Mouse (Mus musculus): Measurements from ENCODE around the gene Zfp661. TPM values are rescaled to one million over a fixed set of nuclear protein-coding genes. Genes with fewer than 3 reads are reported as not detected.

The Zfp661 gene
- polyA plus RNA-seq, 1 experiment: 2.9 TPM

DNA sequence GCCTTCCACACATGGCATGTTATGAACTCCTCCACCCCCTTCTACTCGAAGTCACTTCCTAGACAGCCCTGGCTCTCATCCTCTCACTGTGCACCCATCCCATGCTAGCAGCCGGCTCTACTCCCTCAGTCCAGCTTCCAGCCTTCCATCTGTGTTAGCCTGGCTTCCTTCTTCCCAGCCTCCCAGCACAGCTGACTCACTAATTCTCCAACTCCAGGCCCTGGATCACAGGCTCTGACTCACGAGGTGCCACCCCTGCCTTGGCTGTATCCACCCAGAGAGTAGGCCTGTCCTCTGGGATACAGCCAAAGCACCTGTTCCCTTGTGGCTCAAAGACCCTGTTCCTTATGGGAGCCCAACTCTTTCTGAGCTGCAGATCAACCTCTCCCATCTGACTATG, 49.3 kb downstream of the Zfp661 start:
- no peak for DNase-seq
- Histone ChIP-seq H3K4me3 (replicated peaks; ENCODE audit: extremely low read depth, low read depth, low read length) (no peak overlapping the region), H3K4me1 (ENCODE audit: control insufficient read depth, insufficient read depth, low read length) (no peaks in the 10 kb centered on the region)
- TF ChIP-seq CTCF (IDR thresholded peaks at IDR 0.05; ENCODE audit: insufficient read depth, low read length): no peak
- no peak for TF ChIP-seq POLR2A (IDR thresholded peaks at IDR 0.05; ENCODE audit: borderline replicate concordance, extremely low read depth, low read depth, low read length)
- 45% methylated on average over 3 of the region's 3 CpGs for WGBS

DNA sequence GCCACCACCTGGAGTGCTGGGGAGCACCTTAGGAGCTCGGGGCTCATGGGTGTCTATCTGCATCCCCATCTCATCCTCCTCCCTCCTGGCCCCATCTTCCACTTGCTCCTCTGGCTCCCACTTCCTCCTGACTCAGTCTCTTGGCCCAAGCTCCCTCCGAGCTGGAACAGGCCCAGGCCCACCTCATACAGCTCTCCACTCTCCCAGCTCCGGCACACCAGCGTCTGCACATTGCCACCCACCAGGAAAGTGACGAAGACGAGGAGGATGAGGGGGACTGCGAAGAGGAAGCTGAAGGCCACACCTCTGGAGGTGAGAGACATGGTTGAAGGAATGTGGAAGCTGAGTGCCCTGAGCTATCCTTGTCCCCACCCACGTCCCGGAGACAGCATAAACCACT, 51.5 kb downstream of the Zfp661 start:
- TF ChIP-seq CTCF (IDR thresholded peaks at IDR 0.05; ENCODE audit: insufficient read depth, low read length) (no peak), POLR2A (IDR thresholded peaks at IDR 0.05; ENCODE audit: borderline replicate concordance, extremely low read depth, low read depth, low read length) (no peak)
- WGBS: 63% methylated on average over 9 of the region's 9 CpGs
- no peak for DNase-seq

DNA sequence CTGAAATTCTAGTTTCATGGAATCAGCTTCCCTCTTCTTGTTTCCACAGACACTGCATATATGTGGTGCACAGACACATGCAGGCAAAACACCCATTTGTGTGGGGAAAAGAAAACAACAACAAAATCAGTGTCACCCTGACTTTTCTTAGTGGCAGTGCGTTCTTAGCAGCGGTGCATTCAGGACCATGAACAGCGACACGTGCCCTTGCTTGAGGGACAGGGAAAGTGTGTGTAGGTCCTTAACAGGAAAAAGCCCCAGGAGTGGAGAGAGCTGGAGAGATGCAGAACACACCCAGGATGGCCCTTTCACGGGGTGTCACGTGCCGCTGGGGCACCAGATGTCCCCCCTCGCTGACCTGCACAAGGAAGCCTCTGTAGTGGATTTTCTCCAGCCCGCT, 54.5 kb downstream of the Zfp661 start:
- Histone ChIP-seq H3K4me3 (replicated peaks; ENCODE audit: extremely low read depth, low read depth, low read length) (no peak overlapping the region), H3K4me1 (ENCODE audit: control insufficient read depth, insufficient read depth, low read length) (no peaks in the 10 kb centered on the region)
- DNase-seq: no peak
- 12% methylated on average over 9 of the region's 9 CpGs for WGBS
- TF ChIP-seq POLR2A (IDR thresholded peaks at IDR 0.05; ENCODE audit: borderline replicate concordance, extremely low read depth, low read depth, low read length) (no peak), CTCF (IDR thresholded peaks at IDR 0.05; ENCODE audit: insufficient read depth, low read length) (no peak)

More for the DNA sequence above, 51.5 kb downstream of the Zfp661 start:
- Histone ChIP-seq H3K4me1 (ENCODE audit: control insufficient read depth, insufficient read depth, low read length) (no peaks in the 10 kb centered on the region), H3K4me3 (replicated peaks; ENCODE audit: extremely low read depth, low read depth, low read length) (no peak overlapping the region)

DNA sequence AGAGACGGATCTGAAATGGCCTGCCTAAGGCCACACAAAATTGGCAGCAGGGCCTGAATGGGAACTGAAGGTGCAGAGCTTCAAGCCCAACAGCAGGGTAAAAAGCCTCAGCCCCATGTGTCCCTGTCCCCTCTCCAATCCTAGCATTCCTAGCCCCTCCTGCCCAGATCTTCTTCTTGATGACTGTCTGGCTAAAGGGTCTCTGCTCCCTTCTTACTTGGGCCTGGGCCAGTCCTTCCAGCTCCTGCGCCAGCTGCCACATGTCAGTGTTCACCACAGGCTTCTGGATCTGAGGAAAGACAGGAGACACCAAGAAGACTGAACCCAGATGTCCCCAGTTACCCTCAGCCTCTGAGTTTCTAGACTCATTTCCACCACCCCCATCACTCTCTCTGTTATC, 55.3 kb downstream of the Zfp661 start:
- no peaks in the 10 kb centered on the region for H3K4me1 ChIP-seq (ENCODE audit: control insufficient read depth, insufficient read depth, low read length)
- no peak for TF ChIP-seq POLR2A (IDR thresholded peaks at IDR 0.05; ENCODE audit: borderline replicate concordance, extremely low read depth, low read depth, low read length)
- no peak for TF ChIP-seq CTCF (IDR thresholded peaks at IDR 0.05; ENCODE audit: insufficient read depth, low read length)
- no peak overlapping the region for H3K4me3 ChIP-seq (replicated peaks; ENCODE audit: extremely low read depth, low read depth, low read length)
- WGBS: 81% methylated on average over 2 of the region's 2 CpGs
- DNase-seq: no peak

DNA sequence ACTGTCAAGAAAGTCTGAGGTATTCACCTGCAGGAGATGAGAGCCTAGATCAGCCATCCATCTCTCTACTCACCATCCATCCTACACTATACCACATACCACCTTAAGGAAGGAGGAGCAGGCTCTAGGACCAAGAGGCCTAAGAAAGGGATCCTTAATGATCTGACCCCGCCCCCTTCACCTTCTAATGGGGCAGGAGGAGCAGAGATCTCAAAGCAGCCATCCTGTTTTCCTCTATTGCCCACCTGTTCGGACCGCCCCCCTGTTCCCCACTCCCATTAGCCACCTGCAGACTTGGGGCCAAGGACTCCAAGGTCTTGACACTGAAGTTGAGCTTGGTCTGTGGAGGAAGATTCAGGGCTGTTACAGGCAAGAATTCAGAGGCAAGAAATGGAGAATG, 56.5 kb downstream of the Zfp661 start:
- H3K4me3 ChIP-seq (replicated peaks; ENCODE audit: extremely low read depth, low read depth, low read length): no peak overlapping the region
- 69% methylated on average over 3 of the region's 3 CpGs for WGBS
- no peaks in the 10 kb centered on the region for H3K4me1 ChIP-seq (ENCODE audit: control insufficient read depth, insufficient read depth, low read length)
- no peak for DNase-seq
- TF ChIP-seq CTCF (IDR thresholded peaks at IDR 0.05; ENCODE audit: insufficient read depth, low read length): no peak
- no peak for TF ChIP-seq POLR2A (IDR thresholded peaks at IDR 0.05; ENCODE audit: borderline replicate concordance, extremely low read depth, low read depth, low read length)

DNA sequence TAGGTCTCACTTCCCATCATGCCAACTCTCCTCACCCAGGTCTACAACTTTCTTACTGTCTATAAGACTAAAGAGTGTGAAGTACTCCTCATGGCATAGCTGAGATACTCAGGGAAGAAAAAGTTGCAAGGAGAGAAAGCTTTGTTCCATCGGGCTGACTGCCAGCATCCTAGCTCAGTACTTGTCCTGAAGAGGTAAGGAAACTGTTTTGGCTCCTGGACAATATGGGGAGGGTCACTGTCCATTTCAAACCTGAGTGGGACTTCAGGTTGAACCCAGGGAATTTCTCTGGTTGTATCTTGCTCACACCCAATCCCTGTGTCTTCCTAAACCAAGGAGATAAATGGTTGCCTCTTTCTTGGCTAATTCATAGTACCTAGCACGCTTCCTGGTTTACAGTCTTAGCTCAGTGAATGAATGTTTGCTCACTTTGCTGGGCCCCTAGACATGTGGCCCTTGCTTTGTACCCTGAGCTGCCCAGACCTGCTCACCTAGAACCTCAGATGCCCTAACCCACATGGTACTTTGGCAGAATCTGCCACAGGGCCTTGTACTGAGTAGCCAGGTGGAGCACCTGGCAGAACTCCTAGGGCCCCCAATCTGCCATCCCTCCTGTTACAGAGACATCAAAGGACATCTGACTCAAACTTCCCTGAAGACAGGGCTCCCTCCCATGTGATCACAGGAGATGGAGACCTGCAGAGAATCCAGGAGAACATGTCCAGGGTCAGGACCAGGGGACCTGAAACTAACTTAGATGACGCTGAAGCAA, 61.7 kb downstream of the Zfp661 start:
- 70% methylated on average over 3 of the region's 3 CpGs for WGBS
- DNase-seq: no peak
- no peak overlapping the region for H3K4me3 ChIP-seq (replicated peaks; ENCODE audit: extremely low read depth, low read depth, low read length)
- H3K4me1 ChIP-seq (ENCODE audit: control insufficient read depth, insufficient read depth, low read length): no peaks in the 10 kb centered on the region
- TF ChIP-seq CTCF (IDR thresholded peaks at IDR 0.05; ENCODE audit: insufficient read depth, low read length) (no peak), POLR2A (IDR thresholded peaks at IDR 0.05; ENCODE audit: borderline replicate concordance, extremely low read depth, low read depth, low read length) (no peak)

Other genes with a start within 250 kb of the Zfp661 start
- gene Astl, start 248.5 kb downstream of the Zfp661 start, polyA plus RNA-seq (2012; rRNA removed): not detected in 2 replicates
- gene Adra2b, start 223.9 kb downstream of the Zfp661 start, polyA plus RNA-seq (2012; rRNA removed): 0.48 and 0.51 TPM in 2 replicates
- gene Gpat2, start 161.9 kb downstream of the Zfp661 start, polyA plus RNA-seq (2012; rRNA removed): 0.15 and 0.29 TPM in 2 replicates
- 11.1 and 14.0 TPM in 2 replicates for gene Fahd2a, start 142.5 kb downstream of the Zfp661 start, polyA plus RNA-seq (2012; rRNA removed)
- 1.5 and 3.1 TPM in 2 replicates for gene Kcnip3, start 65.0 kb downstream of the Zfp661 start, polyA plus RNA-seq (2012; rRNA removed)
- 1.0 and 9.6 TPM in 2 replicates for gene Prom2, start 45.6 kb downstream of the Zfp661 start, polyA plus RNA-seq (2012; rRNA removed)
- gene Mrps5, start 128 bp upstream of the Zfp661 start, polyA plus RNA-seq (2012; rRNA removed): 32.0 and 37.8 TPM in 2 replicates
- gene Mal, start 69.6 kb upstream of the Zfp661 start, polyA plus RNA-seq (2012; rRNA removed): 8.7 and 10.9 TPM in 2 replicates
- gene Mall, start 142.8 kb upstream of the Zfp661 start, polyA plus RNA-seq (2012; rRNA removed): 11.4 and 28.6 TPM in 2 replicates
- 9.2 and 14.5 TPM in 2 replicates for gene Nphp1, start 201.8 kb upstream of the Zfp661 start, polyA plus RNA-seq (2012; rRNA removed)
- gene Mtln, start 205.4 kb upstream of the Zfp661 start, polyA plus RNA-seq (2012; rRNA removed): 55.0 and 60.0 TPM in 2 replicates
- 0.52 and 1.1 TPM in 2 replicates for gene Bub1, start 244.8 kb upstream of the Zfp661 start, polyA plus RNA-seq (2012; rRNA removed)